Mouse (Mus musculus): ENCODE results near the gene Selenbp2. TPM values are rescaled to one million over a fixed set of nuclear protein-coding genes. Genes with fewer than 3 reads are reported as not detected.
"Not testable (repeated sequence)": the region's sequence is repeated elsewhere in the genome, so short reads cannot be mapped to it uniquely, and the experiment has no call there.

The Selenbp2 gene
- polyA plus RNA-seq, 1 experiment, result 0.23 TPM

GRCm38 (mm10) chr3:94702856-94703255 is 9.5 kb downstream of the Selenbp2 start:
- Histone ChIP-seq H3K36me3 (replicated peaks; ENCODE audit: low read length) (no peaks in the 10 kb centered on the region), H3K4me3 (replicated peaks) (no peak overlapping the region), H3K27me3 (replicated peaks) (no peaks in the 10 kb centered on the region), H3K9me3 (no peaks in the 10 kb centered on the region), H3K4me1 (peaks cover 15% of the 10 kb centered on the region)
- TF ChIP-seq FLI1 (IDR thresholded peaks at IDR 0.05; ENCODE audit: low read length), result no peak
- no peak for TF ChIP-seq GATA1 (IDR thresholded peaks at IDR 0.05; ENCODE audit: borderline replicate concordance, low read length)

GRCm38 (mm10) chr3:94703364-94703763 is 10.0 kb downstream of the Selenbp2 start:
- H3K4me3 ChIP-seq (replicated peaks); H3K27me3 ChIP-seq (replicated peaks); H3K36me3 ChIP-seq (replicated peaks; ENCODE audit: low read length); H3K9me3 ChIP-seq: not testable (repeated sequence)
- peaks cover 15% of the 10 kb centered on the region for H3K4me1 ChIP-seq

- not testable (repeated sequence) for H3K4me1 ChIP-seq; H3K9me3 ChIP-seq; H3K4me3 ChIP-seq (replicated peaks); H3K36me3 ChIP-seq (replicated peaks; ENCODE audit: low read length); H3K27me3 ChIP-seq (replicated peaks)
Observed at GRCm38 (mm10) chr3:94710591-94710990, 17.2 kb downstream of the Selenbp2 start.

GRCm38 (mm10) chr3:94713424-94713823 is 20.1 kb downstream of the Selenbp2 start:
- not testable (repeated sequence) for H3K4me3 ChIP-seq (replicated peaks); H3K36me3 ChIP-seq (replicated peaks; ENCODE audit: low read length); H3K27me3 ChIP-seq (replicated peaks); H3K9me3 ChIP-seq; H3K4me1 ChIP-seq

GRCm38 (mm10) chr3:94718253-94718652 is 24.9 kb downstream of the Selenbp2 start:
- H3K4me3 ChIP-seq (replicated peaks); H3K36me3 ChIP-seq (replicated peaks; ENCODE audit: low read length); H3K4me1 ChIP-seq; H3K9me3 ChIP-seq; H3K27me3 ChIP-seq (replicated peaks): not testable (repeated sequence)

GRCm38 (mm10) chr3:94723637-94724036 is 30.3 kb downstream of the Selenbp2 start:
- not testable (repeated sequence) for H3K9me3 ChIP-seq; H3K36me3 ChIP-seq (replicated peaks; ENCODE audit: low read length); H3K27me3 ChIP-seq (replicated peaks); H3K4me1 ChIP-seq; H3K4me3 ChIP-seq (replicated peaks)

- Histone ChIP-seq H3K4me1 (no peaks in the 10 kb centered on the region), H3K9me3 (peaks cover 31% of the 10 kb centered on the region), H3K36me3 (replicated peaks; ENCODE audit: low read length) (no peaks in the 10 kb centered on the region), H3K4me3 (replicated peaks) (no peak overlapping the region), H3K27me3 (replicated peaks) (no peaks in the 10 kb centered on the region)
- TF ChIP-seq FLI1 (IDR thresholded peaks at IDR 0.05; ENCODE audit: low read length) (no peak), GATA1 (IDR thresholded peaks at IDR 0.05; ENCODE audit: borderline replicate concordance, low read length) (no peak)
Observed at GRCm38 (mm10) chr3:94745691-94746090, 52.3 kb downstream of the Selenbp2 start.

Other genes with a start within 250 kb of the Selenbp2 start
- gene Oaz3, start 249.6 kb upstream of the Selenbp2 start, polyA plus RNA-seq (2012; ENCODE audit: insufficient read depth, low replicate concordance), result 0.28 and 3.2 TPM in 2 replicates
- not detected in 2 replicates for gene Celf3, start 215.3 kb upstream of the Selenbp2 start, polyA plus RNA-seq (2012; ENCODE audit: insufficient read depth, low replicate concordance)
- gene Riiad1, start 213.2 kb upstream of the Selenbp2 start, polyA plus RNA-seq (2012; ENCODE audit: insufficient read depth, low replicate concordance), result not detected in 2 replicates
- 0.77 and 2.3 TPM in 2 replicates for gene Snx27, start 110.8 kb upstream of the Selenbp2 start, polyA plus RNA-seq (2012; ENCODE audit: insufficient read depth, low replicate concordance)
- not detected in 2 replicates for gene Gm10972, start 50.4 kb upstream of the Selenbp2 start, polyA plus RNA-seq (2012; ENCODE audit: insufficient read depth, low replicate concordance)
- 1.8 and 6.8 TPM in 2 replicates for gene Tuft1, start 34.7 kb upstream of the Selenbp2 start, polyA plus RNA-seq (2012; ENCODE audit: insufficient read depth, low replicate concordance)
- gene Cgn, start 92.9 kb downstream of the Selenbp2 start, polyA plus RNA-seq (2012; ENCODE audit: insufficient read depth, low replicate concordance), result 0.20 TPM in 1 of 2 replicates, not detected in the other
- gene Pogz, start 144.0 kb downstream of the Selenbp2 start, polyA plus RNA-seq (2012; ENCODE audit: insufficient read depth, low replicate concordance), result 18.3 and 29.1 TPM in 2 replicates
- 186 and 205 TPM in 2 replicates for gene Psmb4, start 193.4 kb downstream of the Selenbp2 start, polyA plus RNA-seq (2012; ENCODE audit: insufficient read depth, low replicate concordance)
- gene Selenbp1, start 239.5 kb downstream of the Selenbp2 start, polyA plus RNA-seq (2012; ENCODE audit: insufficient read depth, low replicate concordance), result 14.7 and 28.8 TPM in 2 replicates

All from megakaryocyte, embryonic 14.5 days (primary cell).